Mouse (Mus musculus): ENCODE data around the gene Kdsr.

The Kdsr gene

GRCm38 (mm10) chr1:106694316-106694715, 65.2 kb downstream of the Kdsr start:
- no peak for DNase-seq (ENCODE audit: low read depth)

DNA sequence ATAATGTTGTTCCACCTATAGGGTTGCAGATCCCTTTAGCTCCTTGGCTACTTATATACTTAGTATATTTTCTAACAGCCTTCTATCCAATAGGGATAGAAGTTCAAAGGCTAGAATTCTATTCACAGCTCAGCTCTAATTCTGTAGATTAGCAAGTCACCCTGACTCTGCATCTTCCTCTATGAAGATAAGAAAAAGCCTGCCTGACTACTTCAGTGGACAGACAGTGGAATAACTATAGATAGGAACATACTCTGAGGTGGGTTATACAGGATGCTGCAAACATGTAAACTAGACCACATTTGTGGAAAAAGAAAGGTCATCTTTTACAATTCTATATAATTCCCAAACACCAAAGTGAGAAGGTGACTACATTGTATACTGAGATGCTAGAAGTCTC, 66.9 kb downstream of the Kdsr start:
- DNase-seq (ENCODE audit: low read depth): no peak

DNA sequence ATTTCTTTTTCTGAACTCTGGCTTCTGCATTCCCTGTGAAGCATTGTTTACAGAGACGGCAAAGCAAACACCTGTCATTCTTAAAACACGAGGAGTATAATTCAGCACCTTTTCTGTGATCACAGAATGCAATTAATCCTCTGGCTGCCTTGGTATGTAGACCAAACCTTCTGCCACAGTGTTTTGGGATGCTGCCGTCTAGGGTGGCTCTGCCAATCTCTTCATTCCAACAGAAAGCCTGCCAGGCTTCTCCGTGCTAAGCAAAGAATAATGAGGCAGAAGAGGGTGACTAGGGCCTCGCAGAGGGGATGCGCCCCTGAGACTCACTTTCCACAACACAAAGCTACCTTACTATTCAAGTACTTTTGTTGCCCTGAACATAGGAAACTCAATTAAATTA, 68.6 kb downstream of the Kdsr start:
- no peak for DNase-seq (ENCODE audit: low read depth)

- DNase-seq (ENCODE audit: low read depth): peak; percentile 70
These were observed 71.4 kb downstream of the Kdsr start for GRCm38 (mm10) chr1:106688161-106688516.

GRCm38 (mm10) chr1:106687435-106688160, 71.9 kb downstream of the Kdsr start:
- peak; percentile 54 for DNase-seq (ENCODE audit: low read depth)

- no peak for DNase-seq (ENCODE audit: low read depth)
These were observed 73.8 kb downstream of the Kdsr start for GRCm38 (mm10) chr1:106685702-106686101.

- DNase-seq (ENCODE audit: low read depth): no peak
These were observed 75.0 kb downstream of the Kdsr start for GRCm38 (mm10) chr1:106684546-106684945.

GRCm38 (mm10) chr1:106682829-106683228, 76.7 kb downstream of the Kdsr start:
- DNase-seq (ENCODE audit: low read depth): no peak

DNA sequence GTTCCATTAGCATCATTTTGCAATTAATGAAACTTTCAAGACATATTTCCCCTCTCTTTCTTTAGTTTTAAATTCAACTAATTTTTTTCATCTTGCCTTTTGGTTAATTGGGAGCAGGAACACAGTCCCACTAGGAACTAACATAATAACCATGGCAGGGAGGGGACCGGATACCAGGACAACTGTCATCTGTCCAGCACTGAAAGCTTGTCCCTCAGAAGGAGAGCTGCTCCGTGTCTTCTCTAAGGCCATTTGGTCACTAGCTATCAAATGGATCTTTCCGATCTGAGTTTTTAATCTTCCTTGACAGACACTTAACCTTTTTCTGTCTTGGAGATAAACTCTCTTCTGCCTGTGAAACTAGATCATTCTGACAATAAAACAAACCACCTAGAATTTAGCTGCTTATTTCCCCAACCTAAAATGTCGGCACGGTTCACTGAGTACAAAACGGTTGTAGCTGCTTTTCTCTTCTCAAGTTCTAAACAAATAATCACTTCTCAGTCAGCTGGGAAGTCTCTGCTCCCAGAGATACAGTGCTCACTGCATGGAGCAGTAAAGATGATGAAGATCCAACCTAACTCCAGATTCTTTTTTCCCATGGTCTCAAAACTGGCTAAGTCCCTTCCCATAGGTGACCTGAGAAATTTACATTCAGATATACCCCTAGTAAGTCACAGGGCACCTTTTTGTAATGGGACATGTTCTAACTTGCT, 79.6 kb downstream of the Kdsr start:
- DNase-seq (ENCODE audit: low read depth): no peak

DNA sequence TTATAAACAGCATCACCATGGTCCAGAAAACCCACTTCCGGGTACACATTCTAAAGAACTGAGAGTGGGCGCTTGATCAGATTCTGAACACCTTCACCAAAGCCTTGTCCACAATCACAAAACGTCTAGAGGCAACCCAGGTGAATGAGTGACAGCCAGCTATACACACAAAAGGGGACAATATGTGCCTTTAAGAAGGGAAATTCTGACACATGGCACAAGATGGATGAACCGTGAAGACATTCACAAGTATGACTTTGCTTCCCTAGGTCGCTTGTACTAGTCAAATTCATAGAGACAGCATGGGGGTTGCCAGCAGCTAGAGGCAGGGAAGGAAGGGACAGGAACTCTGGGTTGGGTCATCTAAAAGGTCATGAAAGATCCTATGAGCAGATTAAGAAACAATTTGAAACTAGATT, 81.5 kb downstream of the Kdsr start:
- no peak for DNase-seq (ENCODE audit: low read depth)
